Mouse (Mus musculus): Measurements from ENCODE around the gene Mroh3.

- no peak for TF ChIP-seq MAFK (IDR thresholded peaks at IDR 0.05; ENCODE audit: insufficient read depth, low read depth, low read length)
- TF ChIP-seq CHD2 (IDR thresholded peaks at IDR 0.05; ENCODE audit: low read depth, low read length) = no peak
- no peak for TF ChIP-seq HCFC1 (IDR thresholded peaks at IDR 0.05; ENCODE audit: borderline replicate concordance, insufficient read depth, low read length)
- no peak for TF ChIP-seq ZNF384 (IDR thresholded peaks at IDR 0.05; ENCODE audit: low read depth, low read length)
- TF ChIP-seq ZC3H11A (IDR thresholded peaks at IDR 0.05; ENCODE audit: borderline replicate concordance, low read depth, low read length) = no peak
Measured at GRCm38 (mm10) chr1:136253472-136253871, 40.8 kb upstream of the Mroh3 start.
